Mouse (Mus musculus) intestine, embryonic 14.5 days (tissue): Measurements from ENCODE around the gene Gm15448. TPM values are rescaled to one million over a fixed set of nuclear protein-coding genes. Genes with fewer than 3 reads are reported as not detected.
"Not testable (repeated sequence)": the region's sequence is repeated elsewhere in the genome, so short reads cannot be mapped to it uniquely, and the experiment has no call there.

ENCODE experiments used
- ATAC-seq: fragments of 200-750 bp; cut with Nextera tagmentation; replicated peaks from 2 replicates; pipeline ENCODE4 v1.8.0; 2017; ENCODE audit warnings: low read depth, moderate number of reproducible peaks, moderate TSS enrichment, moderate library complexity; ENCODE audit not compliant: low FRiP score, low TSS enrichment
- DNase-seq: peaks from one replicate; pipeline ENCODE4 v3.0.0-alpha.2; 2018; ENCODE audit warnings: low spot score
- H3K27ac ChIP-seq: fragments of 300-500 bp; sonication (generic); 2 replicates; pipeline ENCODE4 v1.5.1; 2014; ENCODE audit warnings: low read depth, mild to moderate bottlenecking, control low read depth
- H3K27me3 ChIP-seq: fragments of 300-500 bp; sonication (generic); replicated peaks from 2 replicates; pipeline ENCODE4 v1.6.1; 2014; ENCODE audit warnings: low read length, control low read depth; ENCODE audit not compliant: control insufficient read depth, insufficient read depth
- H3K36me3 ChIP-seq: fragments of 300-500 bp; sonication (generic); 2 replicates; pipeline ENCODE4 v1.6.1; 2014; ENCODE audit warnings: low read length, control low read depth; ENCODE audit not compliant: control insufficient read depth, insufficient read depth
- H3K4me1 ChIP-seq: fragments of 300-500 bp; sonication (generic); replicated peaks from 2 replicates; pipeline ENCODE4 v1.6.1; 2014; ENCODE audit warnings: low read length, control low read depth, mixed read lengths; ENCODE audit not compliant: control insufficient read depth, insufficient read depth
- H3K4me2 ChIP-seq: fragments of 300-500 bp; sonication (generic); 2 replicates; pipeline ENCODE4 v1.6.1; 2014; ENCODE audit warnings: low read length
- H3K4me3 ChIP-seq: fragments of 300-500 bp; sonication (generic); 2 replicates; pipeline ENCODE4 v1.5.1; 2014; ENCODE audit warnings: low read depth, low read length, control low read depth, mixed read lengths
- H3K9ac ChIP-seq: fragments of 300-500 bp; sonication (generic); 2 replicates; pipeline ENCODE4 v1.6.1; 2014; ENCODE audit warnings: mild to moderate bottlenecking, low read length
- H3K9me3 ChIP-seq: fragments of 300-500 bp; sonication (generic); 2 replicates; pipeline ENCODE4 v1.6.1; 2016; ENCODE audit warnings: low read length, control low read depth; ENCODE audit not compliant: control insufficient read depth
- WGBS: fragments of 180-500 bp; shearing (Covaris S2); extraction: QIAGEN DNeasy Blood & Tissue Kit; methylation state at CpG from one replicate; pipeline ENCODE4 v1.1.7; 2014; 5-methylcytosine and 5-hydroxymethylcytosine counted together
- polyA plus RNA-seq: library from polyadenylated mRNA; unstranded; fragments of >200 nt; fragmentation: Nextera tagmentation; extraction: Ambion mirVana; gene quantifications from 2 replicates; pipeline ENCODE4 v1.2.1, GENCODE M21; 2014

Gene Gm15448
- polyA plus RNA-seq, result not detected in 2 replicates

DNA sequence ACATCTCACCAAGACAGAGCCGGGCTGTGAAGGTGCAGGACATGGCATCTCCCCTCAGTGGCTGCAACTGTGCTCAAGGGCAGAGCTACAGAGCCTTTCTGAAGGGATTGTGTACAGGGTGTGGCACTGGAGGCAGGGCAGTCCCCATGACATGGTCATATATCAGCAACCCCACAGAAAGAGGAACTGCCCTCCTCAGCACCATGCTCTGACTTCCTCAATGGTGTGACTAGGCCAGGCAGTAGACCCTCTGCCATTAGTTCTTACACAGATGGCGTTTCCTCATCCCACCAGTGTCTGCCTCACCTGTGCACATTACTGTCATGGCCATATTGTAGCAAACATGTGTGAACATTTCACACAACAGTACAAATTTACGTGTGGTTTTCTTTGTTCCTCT is at the start of gene Gm15448:
Gm15448 (minus strand) TSS at position 89 of the 400 bp plus-strand sequence.
- ATAC-seq, DNase-seq, H3K27ac ChIP-seq, H3K36me3 ChIP-seq, H3K9me3 ChIP-seq, H3K4me1 ChIP-seq, H3K9ac ChIP-seq, H3K4me3 ChIP-seq, H3K4me2 ChIP-seq, H3K27me3 ChIP-seq: not testable (repeated sequence)
- 63% methylated on average over 1 of the region's 3 CpGs for WGBS

DNA sequence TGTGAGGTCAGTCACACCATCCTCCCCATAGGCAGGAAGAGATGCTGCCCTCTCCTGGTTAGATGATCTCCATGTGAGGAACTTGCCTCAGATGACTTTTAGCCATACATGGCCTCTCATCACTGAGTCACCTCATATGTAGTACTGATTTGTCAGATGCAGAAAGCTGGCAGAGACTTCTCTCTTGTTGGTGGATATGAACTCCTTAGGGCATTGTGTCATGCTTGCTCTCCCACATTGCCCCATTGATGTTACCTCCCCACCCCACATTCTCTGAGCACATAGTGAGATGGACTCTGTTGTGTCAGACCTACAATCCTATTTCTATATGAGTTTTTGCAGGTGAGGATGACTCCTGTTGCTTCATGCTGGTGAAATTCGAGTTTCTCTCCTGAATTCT is 49.5 kb upstream of the Gm15448 start:
- H3K27me3 ChIP-seq, H3K9me3 ChIP-seq, H3K9ac ChIP-seq, H3K4me3 ChIP-seq, DNase-seq, H3K27ac ChIP-seq, H3K4me2 ChIP-seq, H3K4me1 ChIP-seq, ATAC-seq, H3K36me3 ChIP-seq: not testable (repeated sequence)
- WGBS, result no CpG with 5 or more reads among the region's 1 CpGs

DNA sequence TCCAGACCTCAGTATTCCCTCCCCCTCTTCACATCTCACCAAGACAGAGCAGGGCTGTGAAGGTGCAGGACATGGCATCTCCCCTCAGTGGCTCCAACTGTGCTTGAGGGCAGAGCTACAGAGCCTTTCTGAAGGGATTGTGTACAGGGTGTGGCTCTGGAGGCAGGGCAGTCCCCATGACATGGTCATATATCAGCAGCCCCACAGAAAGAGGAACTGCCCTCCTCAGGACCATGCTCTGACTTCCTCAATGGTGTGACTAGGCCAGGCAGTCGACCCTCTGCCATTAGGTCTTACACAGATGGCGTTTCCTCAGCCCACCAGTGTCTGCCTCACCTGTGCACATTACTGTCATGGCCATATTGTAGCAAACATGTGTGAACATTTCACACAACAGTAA is 19.5 kb upstream of the Gm15448 start, which contains the start of gene Pira2:
Pira2 (minus strand) TSS at position 101 of the 400 bp plus-strand sequence.
- ATAC-seq, result not testable (repeated sequence)

DNA sequence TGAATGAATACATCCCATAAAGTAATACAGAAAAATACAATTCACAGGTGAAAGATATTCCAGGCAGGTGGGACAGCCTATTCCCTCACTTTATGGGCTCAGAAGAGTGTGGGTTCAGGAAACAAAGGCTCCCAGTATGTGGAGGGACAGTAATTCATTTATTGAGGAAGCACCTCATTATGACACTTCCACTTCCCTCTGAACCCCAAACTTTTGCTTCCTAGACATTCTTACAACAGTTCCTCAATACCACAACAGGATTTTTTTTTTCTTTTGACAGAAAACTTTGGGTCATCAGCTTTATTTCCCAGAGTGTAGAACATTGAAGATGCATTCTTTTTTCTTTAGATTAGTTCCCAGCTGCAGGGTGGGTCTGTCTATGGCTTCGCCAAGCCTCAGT is 12.4 kb upstream of the Gm15448 start:
- no CpG with 5 or more reads among the region's 1 CpGs for whole genome bisulfite sequencing
- not testable (repeated sequence) for ATAC-seq, H3K4me3 ChIP-seq, H3K36me3 ChIP-seq, H3K27ac ChIP-seq, H3K4me1 ChIP-seq, H3K4me2 ChIP-seq, DNase-seq, H3K27me3 ChIP-seq, H3K9me3 ChIP-seq, H3K9ac ChIP-seq

More for the DNA sequence above, 19.5 kb upstream of the Gm15448 start, which contains the start of gene Pira2:
- H3K4me1 ChIP-seq, H3K36me3 ChIP-seq, H3K9ac ChIP-seq, H3K27me3 ChIP-seq, H3K9me3 ChIP-seq, DNase-seq, H3K27ac ChIP-seq, H3K4me2 ChIP-seq, H3K4me3 ChIP-seq: not testable (repeated sequence)
- WGBS, result no CpG with 5 or more reads among the region's 2 CpGs

DNA sequence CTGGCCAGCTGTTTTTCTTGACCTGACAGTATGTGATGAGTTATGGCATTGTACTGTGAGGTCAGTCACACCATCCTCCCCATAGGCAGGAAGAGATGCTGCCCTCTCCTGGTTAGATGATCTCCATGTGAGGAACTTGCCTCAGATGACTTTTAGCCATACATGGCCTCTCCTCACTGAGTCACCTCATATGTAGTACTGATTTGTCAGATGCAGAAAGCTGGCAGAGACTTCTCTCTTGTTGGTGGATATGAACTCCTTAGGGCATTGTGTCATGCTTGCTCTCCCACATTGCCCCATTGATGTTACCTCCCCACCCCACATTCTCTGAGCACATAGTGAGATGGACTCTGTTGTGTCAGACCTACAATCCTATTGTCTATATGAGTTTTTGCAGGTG is 5.1 kb upstream of the Gm15448 start:
- not testable (repeated sequence) for H3K4me3 ChIP-seq, H3K4me1 ChIP-seq, H3K36me3 ChIP-seq, H3K27ac ChIP-seq, H3K9me3 ChIP-seq, ATAC-seq, H3K9ac ChIP-seq, H3K4me2 ChIP-seq, DNase-seq, H3K27me3 ChIP-seq

DNA sequence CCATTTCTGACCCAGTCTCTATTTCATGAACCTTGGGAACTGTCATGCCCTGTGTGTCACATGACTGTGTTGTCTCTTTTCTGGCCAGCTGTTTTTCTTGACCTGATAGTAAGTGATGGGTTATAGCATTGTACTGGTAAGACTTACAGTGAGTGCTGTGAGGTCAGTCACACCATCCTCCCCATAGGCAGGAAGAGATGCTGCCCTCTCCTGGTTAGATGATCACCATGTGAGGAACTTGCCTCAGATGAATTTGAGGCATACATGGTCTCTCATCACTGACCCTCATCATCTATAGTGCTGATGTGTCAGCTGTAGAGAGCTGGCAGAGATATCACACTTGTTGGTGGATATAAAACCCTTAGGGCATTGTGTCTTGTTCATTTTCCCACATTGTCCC is 13.6 kb downstream of the Gm15448 start:
- not testable (repeated sequence) for H3K4me2 ChIP-seq, H3K4me1 ChIP-seq, H3K9ac ChIP-seq, H3K27ac ChIP-seq, ATAC-seq, H3K4me3 ChIP-seq, H3K36me3 ChIP-seq, DNase-seq, H3K27me3 ChIP-seq, H3K9me3 ChIP-seq

DNA sequence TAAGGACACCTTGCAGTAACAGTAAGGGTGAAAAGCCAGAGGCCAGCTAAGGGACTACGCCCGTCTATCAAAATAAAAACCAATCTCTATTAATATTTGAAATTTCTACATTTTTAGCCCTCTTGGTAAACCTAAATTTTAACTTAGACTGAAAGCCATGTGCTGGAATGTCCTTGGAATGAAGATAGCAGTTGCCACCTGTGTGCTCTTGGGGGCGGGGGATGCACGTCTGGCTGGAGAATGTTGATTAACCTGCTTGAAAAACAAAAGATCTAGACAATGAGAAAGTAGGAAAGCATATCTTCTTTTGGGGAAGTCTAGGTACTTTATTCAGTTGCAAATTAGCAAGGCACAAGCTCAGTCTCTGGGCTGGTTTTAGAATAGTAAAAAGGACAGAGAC is 22.6 kb downstream of the Gm15448 start:
- not testable (repeated sequence) for H3K36me3 ChIP-seq, H3K9ac ChIP-seq, H3K4me3 ChIP-seq, ATAC-seq, H3K4me1 ChIP-seq, H3K27ac ChIP-seq, H3K27me3 ChIP-seq, DNase-seq, H3K9me3 ChIP-seq, H3K4me2 ChIP-seq
- WGBS, result 86% methylated on average over 4 of the region's 4 CpGs

DNA sequence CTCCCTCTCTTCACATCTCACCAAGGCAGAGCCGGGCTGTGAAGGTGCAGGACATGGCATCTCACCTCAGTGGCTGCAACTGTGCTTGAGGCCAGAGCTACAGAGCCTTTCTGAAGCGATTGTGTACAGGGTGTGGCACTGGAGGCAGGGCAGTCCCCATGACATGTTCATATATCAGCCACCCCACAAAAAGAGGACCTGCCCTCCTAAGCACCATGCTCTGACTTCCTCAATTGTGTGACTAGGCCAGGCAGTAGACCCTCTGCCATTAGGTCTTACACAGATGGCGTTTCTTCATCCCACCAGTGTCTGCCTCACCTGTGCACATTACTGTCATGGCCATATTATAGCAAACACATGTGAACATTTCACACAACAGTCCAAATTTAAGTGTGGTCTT is 25.5 kb downstream of the Gm15448 start:
- not testable (repeated sequence) for H3K27me3 ChIP-seq, DNase-seq, H3K4me2 ChIP-seq, H3K4me1 ChIP-seq, H3K4me3 ChIP-seq, H3K9me3 ChIP-seq, H3K9ac ChIP-seq, ATAC-seq, H3K27ac ChIP-seq, H3K36me3 ChIP-seq
- WGBS, result 71% methylated on average over 3 of the region's 3 CpGs

DNA sequence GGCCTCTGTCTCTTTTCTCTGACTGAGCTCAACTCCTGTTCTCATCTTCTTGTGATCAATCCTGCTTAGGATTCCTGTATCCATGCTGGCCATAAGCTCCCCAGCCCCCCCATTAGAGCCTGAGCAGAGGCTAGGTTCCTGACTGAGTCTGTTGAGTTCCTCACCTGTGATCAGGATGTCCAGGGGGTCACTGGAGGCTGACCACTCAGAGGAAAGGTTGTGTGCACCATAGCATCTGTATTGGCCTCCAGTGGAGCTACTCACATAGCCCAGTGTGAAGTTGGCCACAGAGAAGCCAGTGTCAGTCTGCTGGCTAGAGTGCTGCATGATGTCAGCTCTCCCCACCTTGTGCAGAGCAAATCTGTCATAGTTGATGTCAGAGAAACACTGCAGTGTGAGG is 29.2 kb downstream of the Gm15448 start:
- DNase-seq, H3K36me3 ChIP-seq, ATAC-seq, H3K4me1 ChIP-seq, H3K9ac ChIP-seq, H3K4me2 ChIP-seq, H3K27me3 ChIP-seq, H3K4me3 ChIP-seq, H3K27ac ChIP-seq, H3K9me3 ChIP-seq: not testable (repeated sequence)
